Mouse (Mus musculus) stomach, postnatal 0 days (tissue): ENCODE measurements around the gene Pxylp1. TPM values are rescaled to one million over a fixed set of nuclear protein-coding genes. Genes with fewer than 3 reads are reported as not detected.

ENCODE experiments used
- ATAC-seq: fragments of 200-750 bp; cut with Nextera tagmentation; 2 replicates; pipeline ENCODE4 v1.8.0; 2017; ENCODE audit not compliant: low FRiP score, low TSS enrichment
- DNase-seq: peaks from one replicate; pipeline ENCODE4 v3.0.0-alpha.2; 2016; ENCODE audit warnings: low spot score
- H3K27ac ChIP-seq: fragments of 300-500 bp; sonication (generic); replicated peaks from 2 replicates; pipeline ENCODE4 v1.5.1; 2014; ENCODE audit warnings: mild to moderate bottlenecking, control low read depth
- H3K27me3 ChIP-seq: fragments of 300-500 bp; sonication (generic); 2 replicates; pipeline ENCODE4 v1.6.1; 2014; ENCODE audit warnings: low read length; ENCODE audit not compliant: control insufficient read depth, insufficient read depth
- H3K36me3 ChIP-seq: fragments of 300-500 bp; sonication (generic); 2 replicates; pipeline ENCODE4 v1.6.1; 2014; ENCODE audit warnings: low read length, mixed read lengths; ENCODE audit not compliant: control insufficient read depth, insufficient read depth
- H3K4me1 ChIP-seq: fragments of 300-500 bp; sonication (generic); replicated peaks from 2 replicates; pipeline ENCODE4 v1.6.1; 2014; ENCODE audit warnings: antibody characterized with exemption; ENCODE audit not compliant: control insufficient read depth, insufficient read depth
- H3K4me2 ChIP-seq: fragments of 300-500 bp; sonication (generic); replicated peaks from 2 replicates; pipeline ENCODE4 v1.6.1; 2014; ENCODE audit warnings: low read depth, mild to moderate bottlenecking, control low read depth, moderate library complexity
- H3K4me3 ChIP-seq: fragments of 300-500 bp; sonication (generic); 2 replicates; pipeline ENCODE4 v1.5.1; 2014; ENCODE audit warnings: low read depth, low read length, control low read depth
- H3K9ac ChIP-seq: fragments of 300-500 bp; sonication (generic); 2 replicates; pipeline ENCODE4 v1.6.1; 2014; ENCODE audit warnings: mild to moderate bottlenecking, low read length, control low read depth, mixed read lengths
- H3K9me3 ChIP-seq: fragments of 300-500 bp; sonication (generic); 2 replicates; pipeline ENCODE4 v1.6.1; 2016; ENCODE audit warnings: low read length; ENCODE audit not compliant: control insufficient read depth
- CTCF ChIP-seq: IDR thresholded peaks from 2 replicates; pipeline ENCODE4 v1.5.1; 2016; ENCODE audit warnings: antibody characterized with exemption, low read depth, mild to moderate bottlenecking, moderate library complexity
- EP300 ChIP-seq: optimal IDR thresholded peaks from 2 replicates; pipeline ENCODE3; 2016; ENCODE audit warnings: antibody characterized with exemption
- WGBS: fragments of 180-500 bp; shearing (Covaris S2); extraction: QIAGEN DNeasy Blood & Tissue Kit; methylation state at CpG from one replicate; pipeline ENCODE4 v1.1.7; 2014; 5-methylcytosine and 5-hydroxymethylcytosine counted together
- polyA plus RNA-seq: library from polyadenylated mRNA; unstranded; fragments of >200 nt; fragmentation: Nextera tagmentation; extraction: Ambion mirVana; gene quantifications from 2 replicates; pipeline ENCODE4 v1.2.1, GENCODE M21; 2015

The Pxylp1 gene
- polyA plus RNA-seq, 1 experiment from 2014 or later: 19.1 TPM

DNA sequence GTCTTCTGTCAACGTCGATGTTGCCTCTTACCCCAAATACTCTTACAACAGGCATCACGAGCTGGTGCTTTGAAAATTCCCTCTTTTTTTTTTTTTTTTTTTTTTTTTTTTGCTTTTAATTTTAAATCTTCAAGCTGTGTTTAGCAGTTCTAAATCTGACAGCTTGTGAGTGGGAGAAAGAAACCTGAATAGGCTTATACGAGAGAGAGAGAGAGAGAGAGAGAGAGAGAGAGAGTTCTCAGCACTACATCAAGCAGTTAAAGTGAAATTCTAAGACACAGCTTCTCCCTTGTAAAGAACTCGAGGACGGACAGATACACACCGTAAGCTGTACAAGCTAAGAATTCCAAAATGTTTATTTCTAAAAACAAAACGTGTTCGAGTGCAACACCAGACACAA lies 69.5 kb downstream of the Pxylp1 start:
- WGBS: 87% methylated on average over 9 of the region's 9 CpGs
- no peak for DNase-seq
- ATAC-seq: no peak
- Histone ChIP-seq H3K4me1 (no peaks in the 10 kb centered on the region), H3K4me2 (no peak overlapping the region), H3K27ac (no peak overlapping the region), H3K27me3 (no peaks in the 10 kb centered on the region), H3K36me3 (no peaks in the 10 kb centered on the region), H3K4me3 (no peak overlapping the region), H3K9me3 (no peaks in the 10 kb centered on the region), H3K9ac (no peak overlapping the region)
- TF ChIP-seq CTCF (no peak), EP300 (no peak)

DNA sequence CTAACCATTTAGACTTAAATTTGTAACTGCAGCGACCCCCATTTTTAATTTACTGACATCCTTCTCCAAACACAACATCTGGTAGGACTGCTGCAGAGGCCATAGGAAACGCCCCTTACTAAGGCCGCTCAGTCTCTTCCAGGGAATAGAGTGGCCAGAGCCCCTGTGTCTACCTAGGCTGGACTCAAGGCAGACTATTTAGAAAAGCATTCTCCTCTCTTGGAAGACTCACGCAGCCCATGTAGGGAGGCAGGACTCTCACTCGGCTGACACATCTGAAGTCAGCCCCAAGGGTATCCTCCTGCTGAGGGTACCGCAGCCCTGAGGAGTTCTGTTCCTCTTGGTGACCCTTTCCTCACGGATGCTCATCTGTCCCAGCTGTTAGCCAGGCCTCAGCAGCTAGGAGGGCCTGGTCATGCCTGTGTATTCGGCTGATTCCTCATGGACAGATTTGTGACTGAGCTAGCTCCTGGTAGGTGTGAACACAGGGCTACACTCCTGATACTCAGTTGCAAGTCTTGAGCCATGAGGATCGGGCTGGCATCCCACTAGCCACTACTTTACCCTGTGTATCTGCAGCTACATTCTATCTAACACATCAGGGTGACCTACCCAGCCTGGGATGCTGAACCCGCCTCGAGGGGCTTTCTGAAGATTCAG lies 73.5 kb downstream of the Pxylp1 start:
- no peak overlapping the region for H3K4me3 ChIP-seq
- H3K4me2 ChIP-seq: no peak overlapping the region
- no peak for DNase-seq
- no peaks in the 10 kb centered on the region for H3K27me3 ChIP-seq
- WGBS: 59% methylated on average over 11 of the region's 11 CpGs
- H3K9ac ChIP-seq: no peak overlapping the region
- no peaks in the 10 kb centered on the region for H3K36me3 ChIP-seq
- H3K27ac ChIP-seq: no peak overlapping the region
- H3K4me1 ChIP-seq: no peaks in the 10 kb centered on the region
- TF ChIP-seq CTCF: no peak
- TF ChIP-seq EP300: no peak
- peak; percentile 36 for ATAC-seq
- no peaks in the 10 kb centered on the region for H3K9me3 ChIP-seq

GRCm38 (mm10) chr9:96818128-96818821 lies 74.2 kb downstream of the Pxylp1 start:
- no peak overlapping the region for H3K4me3 ChIP-seq
- TF ChIP-seq CTCF: peak; percentile 90
- TF ChIP-seq EP300: no peak
- no peaks in the 10 kb centered on the region for H3K36me3 ChIP-seq
- 23% methylated on average over 7 of the region's 7 CpGs for WGBS
- no peaks in the 10 kb centered on the region for H3K27me3 ChIP-seq
- no peaks in the 10 kb centered on the region for H3K4me1 ChIP-seq
- H3K27ac ChIP-seq: no peak overlapping the region
- H3K4me2 ChIP-seq: no peak overlapping the region
- H3K9ac ChIP-seq: no peak overlapping the region
- peak; percentile 55 for DNase-seq
- H3K9me3 ChIP-seq: no peaks in the 10 kb centered on the region
- ATAC-seq: peak; percentile 82

DNA sequence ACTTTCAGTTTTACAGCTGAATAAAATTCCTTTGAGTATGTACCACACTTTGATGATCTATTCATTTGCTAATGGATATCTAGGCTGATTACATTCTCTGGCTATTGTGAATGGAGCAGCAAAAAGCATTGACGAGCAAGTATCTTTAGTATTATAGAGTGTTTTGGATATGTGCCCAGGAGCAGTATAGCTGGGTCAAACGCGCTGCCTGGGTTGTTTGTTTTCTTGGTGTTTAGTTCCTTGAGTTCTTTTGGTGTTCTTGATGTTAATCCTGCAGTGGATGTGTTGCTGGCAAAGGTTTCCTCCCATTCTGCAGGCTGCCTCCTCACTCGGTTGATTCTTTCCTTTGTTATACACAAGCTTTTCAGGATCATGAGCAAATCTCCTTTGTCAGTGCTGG lies 80.5 kb downstream of the Pxylp1 start:
- ATAC-seq (no peak), DNase-seq (no peak)
- Histone ChIP-seq H3K4me2 (no peak overlapping the region), H3K4me3 (no peak overlapping the region), H3K27ac (no peak overlapping the region), H3K9me3 (no peaks in the 10 kb centered on the region), H3K9ac (no peak overlapping the region), H3K4me1 (no peaks in the 10 kb centered on the region), H3K27me3 (no peaks in the 10 kb centered on the region), H3K36me3 (no peaks in the 10 kb centered on the region)
- TF ChIP-seq CTCF: no peak
- TF ChIP-seq EP300: no peak
- WGBS: 31% methylated on average over 4 of the region's 4 CpGs

DNA sequence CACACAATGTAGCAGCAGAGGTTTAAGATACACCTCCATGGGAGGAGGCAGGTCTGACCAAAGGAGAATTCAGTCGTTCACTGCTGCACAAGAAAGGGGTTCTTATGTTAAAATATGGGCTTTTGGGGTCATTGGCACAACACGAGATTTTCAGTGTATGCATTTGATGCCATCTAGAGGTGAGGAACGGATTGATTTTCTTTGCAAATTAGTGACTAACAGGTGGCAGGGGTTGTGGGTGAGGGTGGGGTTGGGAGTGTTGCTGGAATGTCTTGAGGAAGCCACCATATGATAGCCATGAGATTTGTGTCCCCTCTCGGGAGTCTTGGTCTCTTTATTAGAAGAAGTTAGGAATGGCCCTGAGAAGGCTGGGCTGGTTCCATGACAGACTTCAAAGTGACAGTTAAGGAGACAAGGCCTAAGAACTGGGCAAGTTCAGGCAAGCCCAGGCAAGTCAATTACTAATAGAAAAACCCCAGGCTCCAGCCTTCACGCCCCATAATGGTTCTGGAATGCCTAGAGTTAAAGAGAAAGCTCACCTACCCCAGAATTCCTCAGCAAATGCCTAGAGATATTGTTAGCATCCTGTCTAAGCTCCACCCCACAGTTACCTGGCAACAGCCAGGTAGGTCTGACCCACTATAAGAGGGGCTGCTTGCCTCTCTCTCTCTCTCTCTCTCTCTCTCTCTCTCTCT lies 92.2 kb downstream of the Pxylp1 start:
- Histone ChIP-seq H3K4me2 (no peak overlapping the region), H3K4me3 (no peak overlapping the region), H3K9me3 (no peaks in the 10 kb centered on the region), H3K27me3 (no peaks in the 10 kb centered on the region), H3K36me3 (no peaks in the 10 kb centered on the region), H3K9ac (no peak overlapping the region), H3K27ac (no peak overlapping the region), H3K4me1 (no peaks in the 10 kb centered on the region)
- 19% methylated on average over 5 of the region's 5 CpGs for WGBS
- ATAC-seq (no peak), DNase-seq (no peak)
- TF ChIP-seq EP300: no peak
- peak; percentile 74 for TF ChIP-seq CTCF

DNA sequence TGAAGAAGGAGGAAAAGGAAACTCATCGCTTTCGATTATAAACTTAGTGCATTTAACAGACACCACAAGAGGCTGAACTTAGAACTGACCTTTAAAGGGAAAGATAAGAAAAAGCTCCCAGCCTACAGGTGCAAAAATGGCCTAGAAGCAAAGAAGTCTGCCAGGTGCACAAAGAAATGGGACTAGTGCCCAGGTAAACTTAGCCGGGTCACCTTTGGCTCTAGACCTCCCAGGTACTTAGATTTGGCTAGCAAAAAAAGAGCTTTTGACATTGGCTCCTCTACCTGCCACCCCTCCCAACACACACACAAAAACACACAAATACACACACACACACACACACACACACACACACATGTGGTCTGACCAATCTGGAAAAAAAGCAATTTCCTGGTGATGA lies 95.2 kb downstream of the Pxylp1 start:
- ATAC-seq: 0 out of 2 replicates have a peak, but pooled peaks have one; percentile 35
- H3K9ac ChIP-seq: no peak overlapping the region

More for the DNA sequence above, 95.2 kb downstream of the Pxylp1 start:
- no peaks in the 10 kb centered on the region for H3K27me3 ChIP-seq
- no peak overlapping the region for H3K4me2 ChIP-seq
- H3K36me3 ChIP-seq: no peaks in the 10 kb centered on the region
- no peak overlapping the region for H3K27ac ChIP-seq
- peak; percentile 58 for DNase-seq
- H3K9me3 ChIP-seq: no peaks in the 10 kb centered on the region
- 71% methylated on average over 3 of the region's 3 CpGs for WGBS
- no peak overlapping the region for H3K4me3 ChIP-seq
- no peak for TF ChIP-seq EP300
- TF ChIP-seq CTCF: no peak
- no peaks in the 10 kb centered on the region for H3K4me1 ChIP-seq
